Mouse (Mus musculus) heart, adult 2 months (tissue): ENCODE measurements around the gene Slc16a14.

Experiments used
- CTCF ChIP-seq: fragments of 200-600 bp; IDR thresholded peaks from 2 replicates; pipeline ENCODE4 v1.8.1; 2022; ENCODE audit warnings: antibody characterized with exemption, mild to moderate bottlenecking, moderate library complexity
- EP300 ChIP-seq: fragments of 200-500 bp; IDR thresholded peaks from 2 replicates; pipeline ENCODE4 v1.6.1; 2011; ENCODE audit warnings: low read depth, low read length, control low read depth; ENCODE audit not compliant: insufficient read depth

DNA sequence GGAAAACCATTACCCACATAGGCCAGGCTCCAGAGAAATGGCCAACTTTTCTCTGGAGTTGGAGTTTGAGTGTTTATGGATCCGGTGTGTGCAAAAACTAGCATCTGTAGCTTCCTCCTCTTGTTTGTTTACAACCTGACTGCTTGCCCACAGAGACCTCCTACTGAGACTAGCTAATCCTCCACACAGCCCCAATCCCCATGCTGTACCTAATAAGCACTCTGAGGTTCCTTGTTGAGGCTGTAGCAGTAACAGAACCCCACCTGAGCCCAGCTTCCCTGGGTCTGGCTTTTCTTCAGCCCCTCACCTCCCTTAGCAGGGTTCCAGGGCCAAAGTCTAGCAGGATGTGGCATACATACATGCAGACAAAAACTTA lies 73.7 kb downstream of the Slc16a14 start:
- TF ChIP-seq CTCF (no peak), EP300 (no peak)
